Mouse (Mus musculus): ENCODE results near the gene Dock8. TPM values are rescaled to one million over a fixed set of nuclear protein-coding genes. Genes with fewer than 3 reads are reported as not detected.

Dock8 gene
- polyA plus RNA-seq, 1 experiment from 2014 or later = 1.5 TPM

GRCm38 (mm10) chr19:25166412-25166811 is 167.1 kb downstream of the Dock8 start:
- 78% methylated on average over 9 of the region's 9 CpGs for WGBS
- Histone ChIP-seq H3K27ac (ENCODE audit: low read depth, low read length) (no peak overlapping the region), H3K27me3 (replicated peaks; ENCODE audit: control insufficient read depth, insufficient read depth, low read length) (no peaks in the 10 kb centered on the region), H3K4me1 (ENCODE audit: control insufficient read depth, insufficient read depth, low read depth, low read length) (no peaks in the 10 kb centered on the region), H3K4me3 (ENCODE audit: low read length) (no peak overlapping the region), H3K4me2 (ENCODE audit: low read length) (no peak overlapping the region), H3K9ac (ENCODE audit: low read depth, low read length) (no peak overlapping the region), H3K9me3 (ENCODE audit: control insufficient read depth, low read length) (no peaks in the 10 kb centered on the region), H3K36me3 (ENCODE audit: control insufficient read depth, insufficient read depth, low read length) (no peaks in the 10 kb centered on the region)
- no peak for ATAC-seq

GRCm38 (mm10) chr19:25171395-25171794 is 172.1 kb downstream of the Dock8 start:
- Histone ChIP-seq H3K9ac (ENCODE audit: low read depth, low read length) (no peak overlapping the region), H3K4me2 (ENCODE audit: low read length) (no peak overlapping the region), H3K36me3 (ENCODE audit: control insufficient read depth, insufficient read depth, low read length) (no peaks in the 10 kb centered on the region), H3K4me1 (ENCODE audit: control insufficient read depth, insufficient read depth, low read depth, low read length) (no peaks in the 10 kb centered on the region), H3K9me3 (ENCODE audit: control insufficient read depth, low read length) (no peaks in the 10 kb centered on the region), H3K27ac (ENCODE audit: low read depth, low read length) (no peak overlapping the region), H3K27me3 (replicated peaks; ENCODE audit: control insufficient read depth, insufficient read depth, low read length) (no peaks in the 10 kb centered on the region), H3K4me3 (ENCODE audit: low read length) (no peak overlapping the region)
- 56% methylated on average over 10 of the region's 10 CpGs for WGBS
- no peak for ATAC-seq

GRCm38 (mm10) chr19:25176746-25177145 is 177.4 kb downstream of the Dock8 start:
- no peak overlapping the region for H3K4me3 ChIP-seq (ENCODE audit: low read length)
- ATAC-seq = no peak
- 94% methylated on average over 11 of the region's 11 CpGs for WGBS
- H3K4me1 ChIP-seq (ENCODE audit: control insufficient read depth, insufficient read depth, low read depth, low read length) = no peaks in the 10 kb centered on the region
- H3K27ac ChIP-seq (ENCODE audit: low read depth, low read length) = no peak overlapping the region
- H3K9me3 ChIP-seq (ENCODE audit: control insufficient read depth, low read length) = no peaks in the 10 kb centered on the region
- H3K4me2 ChIP-seq (ENCODE audit: low read length) = no peak overlapping the region
- H3K27me3 ChIP-seq (replicated peaks; ENCODE audit: control insufficient read depth, insufficient read depth, low read length) = no peaks in the 10 kb centered on the region
- no peaks in the 10 kb centered on the region for H3K36me3 ChIP-seq (ENCODE audit: control insufficient read depth, insufficient read depth, low read length)
- no peak overlapping the region for H3K9ac ChIP-seq (ENCODE audit: low read depth, low read length)

GRCm38 (mm10) chr19:25180024-25180423 is 180.7 kb downstream of the Dock8 start:
- Histone ChIP-seq H3K9ac (ENCODE audit: low read depth, low read length) (no peak overlapping the region), H3K36me3 (ENCODE audit: control insufficient read depth, insufficient read depth, low read length) (no peaks in the 10 kb centered on the region), H3K4me1 (ENCODE audit: control insufficient read depth, insufficient read depth, low read depth, low read length) (no peaks in the 10 kb centered on the region), H3K9me3 (ENCODE audit: control insufficient read depth, low read length) (no peaks in the 10 kb centered on the region), H3K27ac (ENCODE audit: low read depth, low read length) (no peak overlapping the region), H3K27me3 (replicated peaks; ENCODE audit: control insufficient read depth, insufficient read depth, low read length) (no peaks in the 10 kb centered on the region), H3K4me3 (ENCODE audit: low read length) (no peak overlapping the region), H3K4me2 (ENCODE audit: low read length) (no peak overlapping the region)
- ATAC-seq = no peak
- 85% methylated on average over 6 of the region's 6 CpGs for WGBS

GRCm38 (mm10) chr19:25180547-25180946 is 181.2 kb downstream of the Dock8 start:
- Histone ChIP-seq H3K4me3 (ENCODE audit: low read length) (no peak overlapping the region), H3K4me1 (ENCODE audit: control insufficient read depth, insufficient read depth, low read depth, low read length) (no peaks in the 10 kb centered on the region), H3K9me3 (ENCODE audit: control insufficient read depth, low read length) (no peaks in the 10 kb centered on the region), H3K36me3 (ENCODE audit: control insufficient read depth, insufficient read depth, low read length) (no peaks in the 10 kb centered on the region), H3K9ac (ENCODE audit: low read depth, low read length) (no peak overlapping the region), H3K27me3 (replicated peaks; ENCODE audit: control insufficient read depth, insufficient read depth, low read length) (no peaks in the 10 kb centered on the region), H3K27ac (ENCODE audit: low read depth, low read length) (no peak overlapping the region), H3K4me2 (ENCODE audit: low read length) (no peak overlapping the region)
- ATAC-seq = no peak
- WGBS = 88% methylated on average over 6 of the region's 6 CpGs

GRCm38 (mm10) chr19:25184076-25184475 is 184.7 kb downstream of the Dock8 start:
- Histone ChIP-seq H3K9me3 (ENCODE audit: control insufficient read depth, low read length) (no peaks in the 10 kb centered on the region), H3K36me3 (ENCODE audit: control insufficient read depth, insufficient read depth, low read length) (no peaks in the 10 kb centered on the region), H3K9ac (ENCODE audit: low read depth, low read length) (no peak overlapping the region), H3K27me3 (replicated peaks; ENCODE audit: control insufficient read depth, insufficient read depth, low read length) (no peaks in the 10 kb centered on the region), H3K4me1 (ENCODE audit: control insufficient read depth, insufficient read depth, low read depth, low read length) (no peaks in the 10 kb centered on the region), H3K4me2 (ENCODE audit: low read length) (no peak overlapping the region), H3K27ac (ENCODE audit: low read depth, low read length) (no peak overlapping the region), H3K4me3 (ENCODE audit: low read length) (no peak overlapping the region)
- WGBS = 62% methylated on average over 7 of the region's 7 CpGs
- ATAC-seq = peak; percentile 50; the same call in 1 of the 2 replicates

- Histone ChIP-seq H3K27ac (ENCODE audit: low read depth, low read length) (no peak overlapping the region), H3K36me3 (ENCODE audit: control insufficient read depth, insufficient read depth, low read length) (no peaks in the 10 kb centered on the region), H3K4me2 (ENCODE audit: low read length) (no peak overlapping the region), H3K4me3 (ENCODE audit: low read length) (no peak overlapping the region), H3K4me1 (ENCODE audit: control insufficient read depth, insufficient read depth, low read depth, low read length) (no peaks in the 10 kb centered on the region), H3K9me3 (ENCODE audit: control insufficient read depth, low read length) (no peaks in the 10 kb centered on the region), H3K9ac (ENCODE audit: low read depth, low read length) (no peak overlapping the region), H3K27me3 (replicated peaks; ENCODE audit: control insufficient read depth, insufficient read depth, low read length) (no peaks in the 10 kb centered on the region)
- 85% methylated on average over 5 of the region's 5 CpGs for WGBS
- ATAC-seq = no peak
Observed at GRCm38 (mm10) chr19:25186316-25186715, 187.0 kb downstream of the Dock8 start.

- Histone ChIP-seq H3K4me2 (ENCODE audit: low read length) (no peak overlapping the region), H3K9ac (ENCODE audit: low read depth, low read length) (no peak overlapping the region), H3K36me3 (ENCODE audit: control insufficient read depth, insufficient read depth, low read length) (no peaks in the 10 kb centered on the region), H3K9me3 (ENCODE audit: control insufficient read depth, low read length) (no peaks in the 10 kb centered on the region), H3K4me1 (ENCODE audit: control insufficient read depth, insufficient read depth, low read depth, low read length) (no peaks in the 10 kb centered on the region), H3K27ac (ENCODE audit: low read depth, low read length) (no peak overlapping the region), H3K4me3 (ENCODE audit: low read length) (no peak overlapping the region), H3K27me3 (replicated peaks; ENCODE audit: control insufficient read depth, insufficient read depth, low read length) (no peaks in the 10 kb centered on the region)
- no peak for ATAC-seq
- 77% methylated on average over 18 of the region's 18 CpGs for WGBS
Observed at GRCm38 (mm10) chr19:25187681-25188080, 188.3 kb downstream of the Dock8 start.

- H3K4me2 ChIP-seq (ENCODE audit: low read length) = no peak overlapping the region
- 96% methylated on average over 9 of the region's 9 CpGs for WGBS
Observed at GRCm38 (mm10) chr19:25193751-25194150, 194.4 kb downstream of the Dock8 start.

More at GRCm38 (mm10) chr19:25193751-25194150, 194.4 kb downstream of the Dock8 start:
- Histone ChIP-seq H3K27me3 (replicated peaks; ENCODE audit: control insufficient read depth, insufficient read depth, low read length) (no peaks in the 10 kb centered on the region), H3K9me3 (ENCODE audit: control insufficient read depth, low read length) (no peaks in the 10 kb centered on the region), H3K9ac (ENCODE audit: low read depth, low read length) (no peak overlapping the region), H3K4me1 (ENCODE audit: control insufficient read depth, insufficient read depth, low read depth, low read length) (no peaks in the 10 kb centered on the region), H3K27ac (ENCODE audit: low read depth, low read length) (no peak overlapping the region), H3K36me3 (ENCODE audit: control insufficient read depth, insufficient read depth, low read length) (no peaks in the 10 kb centered on the region), H3K4me3 (ENCODE audit: low read length) (no peak overlapping the region)
- ATAC-seq = no peak

All from hindbrain, embryonic 16.5 days (tissue).